Mouse (Mus musculus) adrenal gland, postnatal 25 days (tissue): ENCODE measurements around the gene Gm14569. TPM values are rescaled to one million over a fixed set of nuclear protein-coding genes. Genes with fewer than 3 reads are reported as not detected.

Experiments used
- DNase-seq: peaks from one replicate; pipeline ENCODE4 v3.0.0; 2021; ENCODE audit warnings: mixed read lengths
- long read RNA-seq: library from polyadenylated mRNA; stranded (forward); transcript quantifications from one replicate; pipeline ENCODE4 v2.0.0, GENCODE M21; 2021
- total RNA-seq: library from RNA; stranded (reverse); gene quantifications from 2 replicates; pipeline ENCODE4 v1.2.3, GENCODE M21; 2021

The Gm14569 gene
- 0.09 TPM in 1 of 2 replicates, not detected in the other for total RNA-seq
- long read RNA-seq: 0 reads

GRCm38 (mm10) chrX:36491730-36492129 is at the start of gene Gm14569:
Gm14569 (minus strand) TSS chrX:36491830.
- DNase-seq: no peak

GRCm38 (mm10) chrX:36534514-36534913 is 42.9 kb upstream of the Gm14569 start:
- peak; percentile 77 for DNase-seq

GRCm38 (mm10) chrX:36533744-36534143 is 42.1 kb upstream of the Gm14569 start:
- no peak for DNase-seq

- no peak for DNase-seq
Measured at GRCm38 (mm10) chrX:36530251-36530650, 38.6 kb upstream of the Gm14569 start.

- no peak for DNase-seq
Measured at GRCm38 (mm10) chrX:36523729-36524128, 32.1 kb upstream of the Gm14569 start.

GRCm38 (mm10) chrX:36513726-36514125 is 22.1 kb upstream of the Gm14569 start:
- peak; percentile 9 for DNase-seq

GRCm38 (mm10) chrX:36513231-36513630 is 21.6 kb upstream of the Gm14569 start:
- DNase-seq: no peak

- DNase-seq: no peak
Measured at GRCm38 (mm10) chrX:36506863-36507262, 15.2 kb upstream of the Gm14569 start.

- no peak for DNase-seq
Measured at GRCm38 (mm10) chrX:36489506-36489905, 2.1 kb downstream of the Gm14569 start.

- no peak for DNase-seq
Measured at GRCm38 (mm10) chrX:36487996-36488395, 3.6 kb downstream of the Gm14569 start.

GRCm38 (mm10) chrX:36474873-36475272 is 16.8 kb downstream of the Gm14569 start:
- DNase-seq: no peak

GRCm38 (mm10) chrX:36474103-36474751 is 17.4 kb downstream of the Gm14569 start:
- DNase-seq: no peak

GRCm38 (mm10) chrX:36456031-36456430 is 35.6 kb downstream of the Gm14569 start:
- peak; percentile 36 for DNase-seq

- no peak for DNase-seq
Measured at GRCm38 (mm10) chrX:36437932-36438331, 53.7 kb downstream of the Gm14569 start.

- DNase-seq: no peak
Measured at GRCm38 (mm10) chrX:36434993-36435392, 56.6 kb downstream of the Gm14569 start.

- DNase-seq: peak; percentile 22
Measured at GRCm38 (mm10) chrX:36419153-36419552, 72.5 kb downstream of the Gm14569 start.

GRCm38 (mm10) chrX:36402316-36402715 is 89.3 kb downstream of the Gm14569 start:
- DNase-seq: peak; percentile 3

GRCm38 (mm10) chrX:36400980-36401379 is 90.7 kb downstream of the Gm14569 start, which contains the start of gene Gm6268:
Gm6268 (plus strand) TSS chrX:36401280.
- DNase-seq: no peak

GRCm38 (mm10) chrX:36393279-36393678 is 98.4 kb downstream of the Gm14569 start:
- DNase-seq: no peak

- DNase-seq: no peak
Measured at GRCm38 (mm10) chrX:36392672-36393071, 99.0 kb downstream of the Gm14569 start.

- no peak for DNase-seq
Measured at GRCm38 (mm10) chrX:36390503-36390902, 101.1 kb downstream of the Gm14569 start.

- DNase-seq: no peak
Measured at GRCm38 (mm10) chrX:36389971-36390370, 101.7 kb downstream of the Gm14569 start.

- peak; percentile 3 for DNase-seq
Measured at GRCm38 (mm10) chrX:36385340-36385739, 106.3 kb downstream of the Gm14569 start.
